Mouse (Mus musculus) small intestine, adult 10 weeks (tissue): ENCODE data around the gene Hsbp1. TPM values are rescaled to one million over a fixed set of nuclear protein-coding genes. Genes with fewer than 3 reads are reported as not detected.

Experiments
- polyA plus RNA-seq: library from polyadenylated mRNA; stranded (reverse); fragments of 350-450 nt; fragmentation: Illumina TruSeq; extraction: RNeasy Lipid Tissue Mini Kit (QIAGEN cat#74804); gene quantifications from one replicate; pipeline ENCODE4 v1.2.3, GENCODE M21; 2014; ENCODE audit warnings: low replicate concordance

Gene Hsbp1
- 166 TPM for polyA plus RNA-seq

GRCm38 (mm10) chr8:119344190-119344856 lies at the start of gene Hsbp1:
Gene Hsbp1, plus strand, starts transcription at chr8:119344488.

GRCm38 (mm10) chr8:119394524-119395026 lies 50.3 kb downstream of the Hsbp1 start, which contains the start of gene Mlycd:
Gene Mlycd, plus strand, starts transcription at chr8:119394878.

Other genes with a start within 250 kb of the Hsbp1 start
- gene Mlycd, start 50.4 kb downstream of the Hsbp1 start, polyA plus RNA-seq: 0.26 TPM
- 0.33 TPM for gene Osgin1, start 89.6 kb downstream of the Hsbp1 start, polyA plus RNA-seq
- gene Necab2, start 102.2 kb downstream of the Hsbp1 start, polyA plus RNA-seq: not detected
- gene Slc38a8, start 157.2 kb downstream of the Hsbp1 start, polyA plus RNA-seq: 0.30 TPM
- gene Mbtps1, start 214.2 kb downstream of the Hsbp1 start, polyA plus RNA-seq: 27.7 TPM
- 11.4 TPM for gene Hsdl1, start 230.7 kb downstream of the Hsbp1 start, polyA plus RNA-seq
- gene Dnaaf1, start 230.7 kb downstream of the Hsbp1 start, polyA plus RNA-seq: 0.41 TPM